Mouse (Mus musculus): ENCODE data around the gene Wfdc13.

DNA sequence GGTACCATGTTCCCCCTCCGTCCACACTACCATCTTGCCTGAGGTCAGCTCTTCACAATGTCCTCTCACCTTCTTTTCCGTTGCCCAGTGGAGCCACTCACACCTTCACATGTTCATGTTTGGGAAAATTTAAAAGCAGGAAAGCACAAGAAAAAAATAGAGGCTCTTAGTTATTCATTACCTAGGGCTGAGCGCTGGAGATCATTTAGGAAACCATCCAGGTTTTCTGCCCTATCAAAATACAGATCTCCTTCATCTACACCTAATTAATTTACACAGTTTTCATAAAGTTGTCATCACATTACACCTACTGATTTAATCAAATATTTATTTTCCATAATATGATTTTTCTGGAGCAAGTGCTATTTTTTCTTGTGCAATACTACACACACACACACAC is 46.2 kb upstream of the Wfdc13 start, which contains the start of gene Wfdc16:
- TF ChIP-seq CTCF (IDR thresholded peaks at IDR 0.05; ENCODE audit: low read depth, low read length) (no peak), POLR2A (IDR thresholded peaks at IDR 0.05; ENCODE audit: insufficient read depth, low read length) (no peak), EP300 (IDR thresholded peaks at IDR 0.05; ENCODE audit: insufficient read depth, low read depth, low read length) (no peak)

All from ES-Bruce4 (cell line).